Mouse (Mus musculus) right cerebral cortex, postnatal 25 days (tissue): Measurements from ENCODE around the gene Tanc2.

Experiments used
- DNase-seq: peaks from one replicate; pipeline ENCODE4 v3.0.0; 2022

Tanc2 gene

DNA sequence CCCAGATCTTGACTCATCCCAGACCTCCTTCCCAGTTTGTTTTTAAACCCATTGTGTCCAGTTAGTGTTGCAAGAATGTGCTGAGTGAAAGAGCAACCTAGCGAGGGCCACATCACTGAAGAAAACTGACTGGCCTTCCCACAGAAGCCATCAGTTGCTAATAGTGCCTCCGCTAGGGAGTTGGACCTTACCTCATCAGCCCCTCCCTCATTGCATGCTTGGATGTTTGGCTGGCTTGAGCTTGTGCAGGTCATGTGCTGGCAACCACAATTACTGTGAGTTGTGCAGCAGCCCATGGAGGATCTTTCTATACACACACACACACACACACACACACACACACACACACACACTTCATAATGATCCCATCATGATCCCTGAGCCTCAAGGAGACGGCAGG, 341.6 kb downstream of the Tanc2 start:
- DNase-seq, result no peak

- DNase-seq, result no peak
Measured at GRCm38 (mm10) chr11:105933746-105934145, 344.0 kb downstream of the Tanc2 start.

- no peak for DNase-seq
Measured at GRCm38 (mm10) chr11:105934303-105934711, 344.5 kb downstream of the Tanc2 start.

DNA sequence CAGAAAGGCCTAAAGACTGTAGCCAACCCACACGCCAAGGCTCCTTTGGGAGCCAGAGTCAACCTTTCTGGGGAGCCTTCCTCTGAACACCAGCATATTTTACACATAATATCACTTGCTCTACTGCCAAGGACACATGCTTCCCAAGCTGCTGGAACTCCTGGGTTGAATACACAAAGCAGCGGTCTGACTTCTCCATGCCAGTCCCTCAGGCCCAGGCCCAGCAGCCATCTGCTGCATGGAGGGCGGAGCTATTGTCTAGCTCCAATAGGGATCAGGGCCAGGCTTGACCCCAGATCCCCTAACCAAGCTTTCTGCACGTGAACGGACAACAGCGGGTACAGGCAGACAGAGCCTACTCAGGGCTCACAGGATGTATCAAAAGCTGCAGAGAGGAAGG, 345.0 kb downstream of the Tanc2 start:
- no peak for DNase-seq

DNA sequence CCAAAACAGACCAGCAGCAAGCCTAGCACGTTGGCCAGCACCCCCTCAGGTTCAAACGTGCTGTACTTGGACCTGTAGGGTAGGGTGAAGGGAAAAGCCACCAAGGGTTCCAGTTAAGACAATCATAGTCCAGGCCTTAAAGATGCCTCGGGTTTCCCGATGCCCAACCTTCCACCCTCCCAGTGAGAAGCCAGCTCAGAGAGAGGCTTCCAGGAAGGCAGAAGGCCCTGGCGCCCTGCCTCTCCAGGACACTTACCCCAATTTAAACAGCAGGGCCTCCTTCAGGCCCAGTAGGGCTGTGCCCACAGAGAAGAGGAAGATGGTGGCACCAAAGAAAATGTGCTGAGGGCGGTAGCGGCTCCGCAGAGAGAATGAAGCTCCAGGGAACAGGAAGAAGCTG, 345.7 kb downstream of the Tanc2 start:
- no peak for DNase-seq

GRCm38 (mm10) chr11:105936200-105936599, 346.4 kb downstream of the Tanc2 start:
- DNase-seq, result no peak

GRCm38 (mm10) chr11:105936974-105937373, 347.2 kb downstream of the Tanc2 start:
- DNase-seq, result no peak

DNA sequence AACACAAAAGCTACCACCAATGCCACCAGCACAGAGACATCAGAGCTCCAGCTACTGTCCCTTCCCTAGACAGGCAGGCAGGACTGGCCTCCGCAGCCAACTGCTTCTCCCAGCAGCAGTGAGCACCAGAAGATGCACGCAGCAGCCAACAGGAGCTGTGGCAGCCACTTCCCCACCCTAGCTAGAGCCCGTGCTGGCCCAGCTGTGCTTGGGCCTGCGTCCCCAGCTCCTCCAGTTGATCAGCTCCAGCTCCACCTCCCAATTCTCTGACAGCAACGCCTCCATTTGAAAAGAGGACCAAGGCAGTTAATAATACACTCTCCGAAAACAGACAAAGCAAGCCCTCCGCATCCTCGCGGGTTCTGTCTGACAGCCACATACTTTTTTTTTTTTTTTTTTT, 349.0 kb downstream of the Tanc2 start:
- no peak for DNase-seq

- no peak for DNase-seq
Measured at GRCm38 (mm10) chr11:105941973-105942372, 352.2 kb downstream of the Tanc2 start.

- peak; percentile 38 for DNase-seq
Measured at GRCm38 (mm10) chr11:105943133-105944102, 353.6 kb downstream of the Tanc2 start.

GRCm38 (mm10) chr11:105944126-105944621, 354.4 kb downstream of the Tanc2 start:
- peak; percentile 87 for DNase-seq

DNA sequence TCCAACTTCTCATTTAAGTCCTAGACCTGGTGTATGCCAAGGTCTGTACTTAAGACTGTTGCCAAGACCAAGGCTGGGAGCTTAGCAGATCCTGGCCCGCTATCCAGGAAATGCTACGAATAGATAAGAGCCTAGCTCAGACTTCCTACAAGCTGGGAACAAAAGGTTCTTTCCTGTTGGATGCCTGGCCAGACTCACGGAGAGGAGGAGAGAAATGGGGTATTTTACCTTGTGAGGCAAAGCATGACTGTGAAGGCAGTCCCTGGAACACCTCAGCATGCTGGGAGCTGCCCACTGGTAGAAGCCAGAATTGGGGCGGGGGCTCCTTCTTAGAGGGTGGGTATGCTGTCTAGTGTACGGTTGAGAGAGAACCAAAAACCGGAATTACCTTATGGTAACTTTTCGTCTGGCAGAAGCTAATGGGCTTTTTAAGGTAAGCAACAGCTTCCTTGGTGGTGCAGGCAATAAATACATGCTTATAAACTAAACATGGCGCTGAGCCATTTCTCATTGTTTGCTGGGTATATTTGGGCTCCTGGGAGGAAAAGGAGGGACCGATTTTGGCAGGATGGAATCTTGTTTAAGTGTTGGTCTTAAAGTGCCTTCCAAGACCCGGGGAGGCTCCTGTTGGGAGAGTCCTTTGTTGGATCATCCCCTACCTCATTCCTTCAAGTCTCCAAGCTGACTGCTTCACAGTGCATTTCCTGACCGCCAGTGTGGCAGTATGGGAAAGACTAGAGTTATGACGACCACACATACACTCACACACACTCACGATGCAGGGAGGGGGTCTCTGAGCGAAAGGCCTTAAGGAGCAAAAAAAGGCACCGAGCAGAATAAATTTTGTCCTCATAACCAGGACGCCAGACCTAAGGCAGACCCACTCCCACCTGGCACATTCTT, 355.2 kb downstream of the Tanc2 start:
- no peak for DNase-seq

DNA sequence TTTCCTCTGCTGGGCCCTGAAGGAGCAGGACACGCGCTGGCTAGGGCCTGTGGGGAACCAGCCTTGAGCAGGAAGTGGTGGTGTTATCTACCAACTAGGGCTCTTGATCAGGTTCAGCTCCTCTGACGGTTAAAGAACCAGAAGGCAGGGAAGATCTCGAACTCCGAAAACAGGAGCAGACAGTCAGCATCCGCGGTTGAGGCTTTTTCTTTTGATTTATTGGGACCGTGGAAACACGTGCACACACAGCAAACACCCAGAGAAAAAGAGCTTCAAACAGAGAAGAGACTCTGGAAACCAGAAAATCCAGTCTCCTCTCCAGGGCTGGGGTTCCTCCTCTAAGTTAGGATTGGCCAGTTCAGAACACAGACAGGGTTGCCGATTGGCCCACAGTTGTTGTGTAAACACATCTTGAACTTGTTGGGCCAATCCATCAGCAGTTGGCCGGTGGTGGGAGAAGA, 356.9 kb downstream of the Tanc2 start:
- DNase-seq, result no peak

GRCm38 (mm10) chr11:105948255-105948654, 358.5 kb downstream of the Tanc2 start:
- DNase-seq, result no peak

GRCm38 (mm10) chr11:105950519-105950918, 360.7 kb downstream of the Tanc2 start:
- no peak for DNase-seq

GRCm38 (mm10) chr11:105951601-105952044, 361.8 kb downstream of the Tanc2 start:
- no peak for DNase-seq

DNA sequence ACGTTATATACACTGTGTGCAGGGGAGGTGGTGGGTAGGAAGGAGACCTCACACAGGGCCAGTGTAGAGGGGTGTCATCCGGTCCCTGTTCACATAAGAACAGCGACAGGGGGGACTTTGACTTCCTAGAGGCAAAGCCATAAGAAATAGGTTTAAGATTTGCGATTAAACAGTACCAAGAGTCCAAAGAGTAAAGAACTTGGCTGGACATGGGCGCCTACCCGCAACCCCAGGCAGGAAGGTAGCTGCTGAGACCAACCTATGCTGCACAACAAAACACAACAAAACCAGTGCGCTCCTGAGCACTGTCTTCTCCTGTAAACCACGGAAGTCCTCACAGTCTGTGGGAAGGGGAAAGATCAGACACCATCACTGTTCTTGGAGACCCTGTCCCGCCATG, 362.3 kb downstream of the Tanc2 start:
- no peak for DNase-seq

DNA sequence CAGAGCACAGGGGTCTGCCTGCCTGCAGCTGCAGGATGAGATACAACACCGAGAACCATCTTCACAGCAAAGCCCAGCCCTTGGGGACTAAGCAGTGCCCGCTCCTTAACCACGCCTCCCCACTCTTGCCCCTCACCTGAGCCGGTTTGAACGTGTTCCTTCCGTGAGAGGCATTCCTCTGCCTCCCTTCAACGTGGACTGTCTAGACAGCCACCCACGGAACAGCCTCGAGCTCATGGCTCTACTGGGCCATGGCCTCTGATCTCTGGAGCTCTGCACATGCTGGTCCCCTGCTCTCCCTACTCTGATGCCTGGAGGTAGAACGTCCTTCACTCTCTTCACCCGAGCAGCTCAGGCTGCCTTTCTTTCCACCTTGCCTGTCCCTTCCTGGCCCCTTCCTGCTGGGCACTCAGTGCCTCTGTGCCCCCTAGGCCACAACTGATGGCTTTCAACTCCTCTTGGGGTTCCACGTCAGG, 363.2 kb downstream of the Tanc2 start, which contains the start of gene Cyb561:
TSS of gene Cyb561 (minus strand) at position 426 of the 476 bp plus-strand sequence.
- DNase-seq, result no peak

DNA sequence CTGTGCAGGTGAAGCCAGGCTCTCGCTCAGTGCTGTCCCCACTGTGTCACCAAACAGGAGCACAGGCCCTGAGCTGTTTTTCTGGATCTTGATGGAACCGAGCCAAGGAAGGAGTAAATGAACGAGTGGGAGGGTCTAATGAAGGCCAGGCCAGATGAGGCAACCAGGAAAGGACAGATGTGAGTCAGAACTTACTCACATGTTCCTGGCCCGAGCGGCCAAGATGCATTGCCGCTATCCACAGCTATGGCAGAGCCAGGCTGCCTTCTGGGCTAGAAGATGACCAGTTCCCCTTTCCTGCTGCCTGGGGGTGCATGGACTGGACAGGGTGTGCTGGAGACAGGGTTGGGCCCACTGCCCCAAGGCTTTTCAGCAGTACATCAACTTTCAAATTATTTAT, 363.6 kb downstream of the Tanc2 start:
- no peak for DNase-seq

DNA sequence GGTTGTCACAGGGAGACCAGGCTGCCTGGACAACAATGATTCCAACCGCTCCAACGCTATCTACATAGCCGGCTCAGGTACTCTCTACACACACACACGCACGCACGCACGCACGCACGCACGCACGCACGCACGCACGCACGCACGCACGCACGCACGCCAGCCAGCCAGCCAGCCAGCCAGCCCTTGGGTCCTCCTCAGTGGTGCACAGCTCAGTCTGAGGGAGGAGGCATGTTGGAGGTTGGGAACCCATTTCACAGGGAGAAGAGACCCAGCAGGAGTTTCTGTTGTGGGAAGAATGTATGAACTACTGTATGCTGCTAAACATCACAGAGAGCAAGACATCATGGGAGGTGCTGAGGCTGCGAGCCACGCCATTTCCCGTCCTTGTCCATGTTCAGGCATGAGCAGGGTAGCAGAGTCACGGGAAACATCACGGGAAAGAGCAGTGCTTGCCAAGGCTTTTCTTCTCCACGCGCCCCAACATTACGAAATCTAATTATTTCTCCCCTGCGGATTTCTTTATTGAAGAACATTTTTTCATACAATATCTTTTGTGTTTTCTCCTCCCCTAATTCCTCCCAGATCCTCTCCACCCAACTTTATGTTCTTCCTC, 366.1 kb downstream of the Tanc2 start:
- no peak for DNase-seq

DNA sequence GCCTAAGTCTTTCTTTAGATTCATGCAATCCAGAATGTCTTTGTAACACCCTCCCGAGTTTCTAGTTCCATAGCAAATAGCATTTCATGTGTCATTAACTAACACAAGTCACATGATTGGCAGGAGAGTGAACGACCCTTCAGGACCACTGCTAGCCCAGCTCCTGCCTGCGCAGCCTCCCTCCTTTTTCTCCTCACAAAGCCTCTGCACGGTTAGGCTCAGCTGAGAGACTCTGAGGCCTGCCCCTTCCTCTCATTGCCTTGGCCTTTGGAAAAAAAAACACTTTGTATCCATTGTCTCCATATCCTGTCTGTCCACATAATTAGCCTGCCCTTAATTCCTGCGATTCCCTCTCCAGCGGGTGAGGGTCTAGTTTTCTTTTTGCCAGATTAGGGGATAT, 367.7 kb downstream of the Tanc2 start:
- DNase-seq, result no peak

GRCm38 (mm10) chr11:105958566-105958965, 368.8 kb downstream of the Tanc2 start:
- DNase-seq, result no peak
